Mouse (Mus musculus) embryonic facial prominence, embryonic 15.5 days (tissue): ENCODE measurements around the gene Lin52. TPM values are rescaled to one million over a fixed set of nuclear protein-coding genes. Genes with fewer than 3 reads are reported as not detected.

Source experiments
- ATAC-seq: fragments of 200-750 bp; cut with Nextera tagmentation; 2 replicates; pipeline ENCODE4 v1.8.0; 2017; ENCODE audit warnings: low read depth, moderate TSS enrichment; ENCODE audit not compliant: insufficient number of reproducible peaks, low FRiP score, low TSS enrichment
- H3K27ac ChIP-seq: fragments of 300-500 bp; sonication (generic); replicated peaks from 2 replicates; pipeline ENCODE4 v1.5.1; 2015; ENCODE audit warnings: mild to moderate bottlenecking, inconsistent platforms
- H3K27me3 ChIP-seq: fragments of 300-500 bp; sonication (generic); 2 replicates; pipeline ENCODE4 v1.6.1; 2015; ENCODE audit warnings: inconsistent platforms
- H3K36me3 ChIP-seq: fragments of 300-500 bp; sonication (generic); 2 replicates; pipeline ENCODE4 v1.6.1; 2015; ENCODE audit warnings: mild to moderate bottlenecking, inconsistent platforms
- H3K4me1 ChIP-seq: fragments of 300-500 bp; sonication (generic); 2 replicates; pipeline ENCODE4 v1.6.1; 2015; ENCODE audit warnings: inconsistent platforms
- H3K4me2 ChIP-seq: fragments of 300-500 bp; sonication (generic); replicated peaks from 2 replicates; pipeline ENCODE4 v1.6.1; 2015; ENCODE audit warnings: mild to moderate bottlenecking, inconsistent platforms
- H3K4me3 ChIP-seq: fragments of 300-500 bp; sonication (generic); replicated peaks from 2 replicates; pipeline ENCODE4 v1.5.1; 2015; ENCODE audit warnings: mild to moderate bottlenecking, inconsistent platforms
- H3K9ac ChIP-seq: fragments of 300-500 bp; sonication (generic); 2 replicates; pipeline ENCODE4 v1.6.1; 2015; ENCODE audit warnings: inconsistent platforms
- H3K9me3 ChIP-seq: fragments of 300-500 bp; sonication (generic); replicated peaks from 2 replicates; pipeline ENCODE4 v1.6.1; 2016; ENCODE audit warnings: inconsistent platforms
- WGBS: fragments of 180-500 bp; shearing (Covaris S2); methylation state at CpG from one replicate; pipeline ENCODE4 v1.1.7; 2015; 5-methylcytosine and 5-hydroxymethylcytosine counted together
- polyA plus RNA-seq: library from polyadenylated mRNA; unstranded; fragments of >200 nt; fragmentation: Nextera tagmentation; extraction: Ambion mirVana; gene quantifications from 2 replicates; pipeline ENCODE4 v1.2.1, GENCODE M21; 2015

The Lin52 gene
- 19.6 and 21.1 TPM in 2 replicates for polyA plus RNA-seq

DNA sequence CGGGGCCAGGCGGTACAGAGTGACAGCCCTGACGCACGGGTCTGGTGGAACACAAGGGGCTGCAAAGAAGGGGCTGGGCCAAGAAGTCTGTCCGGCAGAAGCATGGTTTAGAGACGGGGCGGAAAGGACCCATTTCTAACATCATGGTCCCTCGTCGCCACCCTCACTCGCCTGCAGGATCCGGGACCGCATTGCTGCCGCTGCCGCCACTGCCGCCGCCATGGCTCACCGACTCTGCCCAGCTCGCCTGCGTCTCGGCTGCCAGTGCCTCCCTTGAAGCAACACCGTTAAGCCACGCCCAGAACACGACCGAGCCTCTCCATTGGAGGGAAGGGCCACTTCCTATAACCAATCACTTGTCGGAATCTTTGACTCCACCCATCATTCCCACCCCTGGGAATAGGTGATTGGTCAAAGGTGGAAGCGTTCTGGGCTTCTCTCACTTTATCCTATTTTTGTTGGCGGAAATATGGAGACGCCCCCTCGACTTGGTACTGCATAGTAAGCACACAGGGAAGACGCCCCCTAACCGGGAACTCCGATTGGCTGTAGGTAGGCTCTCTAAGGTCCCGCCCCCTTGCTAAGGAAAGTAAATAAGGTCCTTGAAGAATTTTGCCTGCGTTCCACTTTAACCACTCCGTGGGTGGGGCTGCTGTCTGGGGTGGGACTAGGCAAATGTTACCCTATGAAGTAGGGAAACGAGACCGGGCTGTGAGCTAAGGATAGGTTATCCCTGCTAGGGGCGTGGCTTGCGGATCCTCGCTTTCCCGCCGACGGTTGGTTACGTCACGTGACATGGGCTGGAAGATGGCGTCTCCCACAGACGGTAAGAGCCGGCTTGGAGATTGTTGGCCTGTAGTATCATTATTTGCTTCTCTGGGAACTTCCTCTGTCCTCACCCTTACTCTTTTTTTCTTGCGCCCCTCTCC is at the start of gene Lin52, which contains the start of gene Aldh6a1:
Gene Lin52, plus strand, starts transcription at position 705 of the 929 bp plus-strand sequence.
Gene Aldh6a1, minus strand, starts transcription at position 287 of the 929 bp plus-strand sequence.
- Histone ChIP-seq H3K27ac (peak within 1 kb of the TSS; percentile 74), H3K27me3 (no peaks in the 10 kb centered on the region), H3K4me2 (peak within 1 kb of the TSS; percentile 93), H3K9me3 (no peaks in the 10 kb centered on the region), H3K9ac (peak within 1 kb of the TSS; percentile 58), H3K4me3 (peak within 1 kb of the TSS; percentile 79), H3K36me3 (no peaks in the 10 kb centered on the region), H3K4me1 (peaks cover 14% of the 10 kb centered on the region)
- under 1% methylated on average over 49 of the region's 49 CpGs for WGBS
- peak; percentile 99 for ATAC-seq

DNA sequence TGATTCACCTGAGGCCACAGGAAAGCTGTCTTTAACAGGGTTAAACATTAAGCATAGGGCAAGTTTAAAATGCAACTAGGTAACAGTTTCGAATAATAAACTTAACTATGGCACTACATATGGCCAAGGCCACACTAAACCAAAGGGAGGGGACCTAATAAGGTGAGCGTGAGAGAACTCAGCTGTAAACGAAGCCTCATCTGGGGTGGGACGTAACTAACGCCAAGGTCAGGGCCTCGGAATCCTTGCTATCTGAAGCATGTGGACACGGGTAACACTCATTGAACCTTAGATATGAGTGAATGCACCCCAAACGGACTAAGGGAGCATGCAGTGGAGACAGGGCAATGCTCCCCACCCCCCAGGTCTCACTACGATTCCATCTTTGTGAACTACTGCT is 48.3 kb upstream of the Lin52 start:
- Histone ChIP-seq H3K9ac (no peak overlapping the region), H3K36me3 (no peaks in the 10 kb centered on the region), H3K9me3 (no peaks in the 10 kb centered on the region), H3K4me1 (peaks cover 4% of the 10 kb centered on the region), H3K27me3 (no peaks in the 10 kb centered on the region), H3K4me2 (no peak overlapping the region), H3K27ac (no peak overlapping the region), H3K4me3 (no peak overlapping the region)
- no peak for ATAC-seq
- 75% methylated on average over 9 of the region's 9 CpGs for WGBS

DNA sequence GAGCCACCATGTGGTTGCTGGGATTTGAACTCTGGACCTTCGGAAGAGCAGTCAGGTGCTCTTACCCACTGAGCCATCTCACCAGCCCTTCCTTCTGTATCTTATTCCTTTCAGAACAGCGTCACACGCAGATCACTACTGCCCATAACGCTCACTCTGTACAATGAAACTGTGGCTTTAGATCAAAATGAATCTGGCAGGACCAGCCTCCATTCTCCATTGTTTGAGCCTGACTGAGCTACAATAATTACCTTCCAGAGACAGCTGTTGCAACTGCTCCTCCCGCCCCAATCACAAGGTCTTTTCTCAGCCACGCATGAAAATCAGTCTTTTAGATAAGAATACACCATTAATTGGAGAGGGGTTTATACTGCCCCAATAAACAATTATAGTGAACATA is 46.7 kb upstream of the Lin52 start:
- 86% methylated on average over 6 of the region's 6 CpGs for WGBS
- ATAC-seq: no peak
- H3K4me1 ChIP-seq: peaks cover 10% of the 10 kb centered on the region

DNA sequence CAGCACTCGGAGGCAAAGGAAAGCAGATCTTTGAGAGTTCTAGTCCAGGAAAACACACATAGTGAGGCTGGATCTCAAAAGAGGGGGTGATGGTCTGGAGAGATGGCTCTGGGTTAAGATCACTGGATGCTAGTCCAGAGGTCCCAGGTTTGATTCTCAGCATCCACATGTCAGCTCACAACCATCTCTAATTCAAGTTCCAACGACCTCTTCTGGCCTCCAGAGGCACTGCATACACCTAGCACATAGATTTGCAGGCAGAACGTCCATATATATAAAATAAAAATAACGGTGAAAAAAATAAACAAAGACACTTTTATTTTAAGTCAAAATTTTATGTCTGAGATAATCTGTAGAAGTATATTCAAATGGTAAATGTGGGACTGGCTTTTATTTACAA is 44.0 kb upstream of the Lin52 start:
- Histone ChIP-seq H3K4me2 (no peak overlapping the region), H3K36me3 (no peaks in the 10 kb centered on the region), H3K9ac (no peak overlapping the region), H3K27me3 (no peaks in the 10 kb centered on the region), H3K4me3 (no peak overlapping the region), H3K27ac (no peak overlapping the region), H3K9me3 (no peaks in the 10 kb centered on the region), H3K4me1 (peaks cover 11% of the 10 kb centered on the region)
- WGBS: 58% methylated on average over 4 of the region's 4 CpGs
- no peak for ATAC-seq

More for the DNA sequence above, 46.7 kb upstream of the Lin52 start:
- no peak overlapping the region for H3K4me3 ChIP-seq
- H3K9ac ChIP-seq: no peak overlapping the region
- H3K4me2 ChIP-seq: no peak overlapping the region
- no peaks in the 10 kb centered on the region for H3K36me3 ChIP-seq
- H3K27me3 ChIP-seq: no peaks in the 10 kb centered on the region
- H3K9me3 ChIP-seq: no peaks in the 10 kb centered on the region
- no peak overlapping the region for H3K27ac ChIP-seq

DNA sequence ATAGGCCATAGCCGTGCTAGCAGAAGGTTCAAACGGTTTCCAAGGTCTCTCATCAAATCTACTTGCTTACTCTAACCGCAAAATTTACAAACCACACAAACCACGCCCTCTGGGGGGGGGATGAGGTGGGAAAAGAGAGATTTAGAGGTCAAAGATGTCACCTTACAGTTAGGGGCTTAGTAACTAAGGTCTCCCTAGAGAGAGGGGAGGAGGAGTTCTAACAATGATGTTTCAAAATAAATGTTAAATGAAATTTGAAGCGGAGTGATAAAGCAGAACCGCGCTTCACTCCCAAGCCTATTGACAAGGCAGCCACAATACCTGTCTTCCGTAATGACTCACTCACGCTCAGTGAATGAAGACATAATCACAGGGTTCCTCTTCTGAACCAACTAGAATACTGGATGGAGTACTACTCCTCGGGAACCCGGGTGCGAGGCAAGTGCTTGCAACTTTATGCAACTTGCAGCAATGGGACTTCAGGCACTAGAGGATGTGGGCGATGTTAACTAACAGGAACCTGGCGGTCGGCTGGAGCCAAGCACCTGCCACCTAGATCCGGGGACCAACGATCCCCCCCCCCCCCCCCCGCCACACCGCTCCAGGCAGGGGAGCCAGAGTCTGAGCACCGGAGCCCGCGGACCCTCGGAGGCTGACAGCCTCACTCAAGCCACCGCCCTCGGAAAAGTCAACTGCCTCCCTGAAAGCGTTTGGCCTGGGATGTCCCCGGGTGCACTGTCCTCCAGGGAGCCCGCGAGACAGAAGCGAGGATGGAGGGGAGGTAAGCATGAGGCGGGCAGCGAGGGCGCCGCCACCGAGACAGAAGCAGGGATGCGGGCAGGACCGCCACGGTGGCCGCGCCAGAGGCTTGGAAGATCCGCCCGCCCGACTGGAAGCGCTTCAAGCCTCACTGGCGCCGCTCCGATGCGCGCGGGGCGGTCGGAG is 43.1 kb upstream of the Lin52 start:
- H3K4me1 ChIP-seq: peaks cover 11% of the 10 kb centered on the region
- under 1% methylated on average over 50 of the region's 52 CpGs for WGBS
- no peaks in the 10 kb centered on the region for H3K9me3 ChIP-seq
- H3K36me3 ChIP-seq: no peaks in the 10 kb centered on the region
- H3K27ac ChIP-seq: peak overlapping the region; percentile 83
- ATAC-seq: peak; percentile 69
- H3K4me3 ChIP-seq: peak overlapping the region; percentile 78
- no peaks in the 10 kb centered on the region for H3K27me3 ChIP-seq
- H3K9ac ChIP-seq: peak overlapping the region; percentile 71
- peak overlapping the region; percentile 92 for H3K4me2 ChIP-seq

DNA sequence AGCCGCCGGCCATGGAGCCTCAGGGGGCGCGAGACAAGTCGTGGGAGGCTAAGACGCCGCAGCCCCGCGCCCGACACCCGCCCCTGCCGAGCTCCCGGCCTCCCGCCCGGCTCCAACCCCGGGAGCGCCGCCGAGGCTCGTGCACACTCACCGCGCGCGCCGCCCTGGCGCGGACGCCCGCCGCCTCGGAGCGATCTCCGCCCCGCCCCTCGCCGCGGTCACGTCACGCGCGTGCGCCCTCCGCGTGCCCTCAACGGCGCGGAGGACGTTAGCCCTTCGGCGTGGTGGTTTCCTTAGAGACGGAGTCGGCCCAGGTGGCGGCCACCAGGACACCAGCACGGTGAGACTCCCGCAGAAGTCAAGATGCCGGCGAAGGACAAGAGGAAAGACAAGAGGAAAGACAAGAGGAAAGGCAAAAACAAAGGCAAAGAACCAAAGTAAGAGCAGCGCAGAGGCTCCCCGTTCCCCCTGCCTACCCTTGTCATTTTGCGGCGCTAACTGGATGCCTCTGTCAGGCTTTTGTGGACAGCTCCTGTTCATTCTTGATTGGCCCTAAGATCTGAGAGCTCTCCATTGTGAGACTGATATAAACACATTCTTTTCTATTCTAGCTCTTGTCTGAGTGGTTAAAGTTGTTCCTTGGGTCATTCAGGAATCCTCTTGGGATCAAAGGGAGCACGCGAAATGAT is 42.3 kb upstream of the Lin52 start, which contains the start of the genes Entpd5 and Bbof1:
Gene Entpd5, minus strand, starts transcription at position 211 of the 689 bp plus-strand sequence.
Gene Bbof1, plus strand, starts transcription at position 253 of the 689 bp plus-strand sequence.
- H3K36me3 ChIP-seq: no peaks in the 10 kb centered on the region
- no peaks in the 10 kb centered on the region for H3K27me3 ChIP-seq
- no peaks in the 10 kb centered on the region for H3K9me3 ChIP-seq
- 1% methylated on average over 53 of the region's 63 CpGs for WGBS
- H3K27ac ChIP-seq: peak within 1 kb of the TSS; percentile 83
- peak within 1 kb of the TSS; percentile 71 for H3K9ac ChIP-seq
- peak within 1 kb of the TSS; percentile 78 for H3K4me3 ChIP-seq
- H3K4me1 ChIP-seq: peaks cover 11% of the 10 kb centered on the region
- ATAC-seq: peak; percentile 93
- peak within 1 kb of the TSS; percentile 92 for H3K4me2 ChIP-seq

DNA sequence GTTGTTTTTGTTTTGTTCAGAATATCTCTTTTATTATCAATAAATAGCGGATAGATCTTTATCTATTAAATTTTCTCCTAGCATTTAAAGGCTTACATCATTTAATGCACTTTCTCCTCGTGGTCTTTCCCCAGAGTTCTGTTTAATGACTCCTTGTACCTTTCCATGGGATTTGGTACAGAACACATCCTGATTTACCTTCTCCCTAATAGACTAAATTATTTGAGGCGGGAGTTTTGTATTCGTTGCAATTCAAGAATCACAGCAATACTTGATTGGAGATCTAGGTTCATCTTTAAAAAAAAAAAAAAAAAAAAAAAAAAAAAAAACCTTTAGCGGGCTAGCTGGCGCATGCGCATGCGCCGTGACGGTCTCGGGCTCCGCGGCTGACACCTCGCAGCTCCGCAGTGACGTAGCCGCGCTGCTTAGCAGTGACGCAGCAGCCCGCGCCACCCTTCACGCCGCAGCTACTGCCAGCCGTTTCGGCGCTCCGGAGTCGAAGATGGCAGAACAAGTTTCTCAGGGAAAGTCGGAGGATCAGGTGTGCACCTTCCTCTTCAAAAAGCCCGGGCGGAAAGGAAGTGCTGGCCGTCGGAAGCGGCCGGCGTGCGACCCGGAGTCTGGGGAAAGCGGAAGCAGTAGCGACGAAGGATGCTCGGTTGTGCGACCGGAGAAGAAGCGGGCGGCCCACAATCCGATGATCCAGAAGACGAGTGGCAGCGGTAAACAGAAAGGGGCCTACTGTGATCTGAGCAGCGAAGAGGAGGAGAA is 34.2 kb upstream of the Lin52 start, which contains the start of gene Rnf113a2:
Gene Rnf113a2, plus strand, starts transcription at position 363 of the 771 bp plus-strand sequence.
- peak; percentile 84 for ATAC-seq
- 3% methylated on average over 50 of the region's 50 CpGs for WGBS

DNA sequence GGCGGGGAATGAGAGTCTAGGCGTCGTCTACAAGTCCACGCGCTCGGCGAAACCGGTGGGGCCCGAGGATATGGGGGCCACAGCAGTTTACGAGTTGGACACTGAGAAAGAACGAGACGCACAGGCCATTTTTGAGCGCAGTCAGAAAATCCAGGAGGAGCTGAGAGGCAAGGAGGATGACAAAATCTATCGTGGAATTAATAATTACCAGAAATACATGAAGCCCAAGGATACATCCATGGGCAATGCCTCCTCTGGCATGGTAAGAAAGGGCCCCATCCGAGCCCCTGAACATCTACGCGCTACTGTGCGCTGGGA is 33.7 kb upstream of the Lin52 start:
- H3K27ac ChIP-seq: peak overlapping the region; percentile 71; the same call in 1 of the 2 replicates

More for the DNA sequence above, 34.2 kb upstream of the Lin52 start, which contains the start of gene Rnf113a2:
- H3K4me1 ChIP-seq: 0 out of 2 replicates have a peak, but pooled peaks cover 7% of the 10 kb centered on the region
- no peaks in the 10 kb centered on the region for H3K27me3 ChIP-seq
- H3K9me3 ChIP-seq: no peaks in the 10 kb centered on the region
- H3K36me3 ChIP-seq: no peaks in the 10 kb centered on the region
- peak within 1 kb of the TSS; percentile 81 for H3K4me2 ChIP-seq
- peak within 1 kb of the TSS; percentile 71; the same call in 1 of the 2 replicates for H3K27ac ChIP-seq
- peak within 1 kb of the TSS; percentile 60 for H3K4me3 ChIP-seq
- peak within 1 kb of the TSS; percentile 60 for H3K9ac ChIP-seq

DNA sequence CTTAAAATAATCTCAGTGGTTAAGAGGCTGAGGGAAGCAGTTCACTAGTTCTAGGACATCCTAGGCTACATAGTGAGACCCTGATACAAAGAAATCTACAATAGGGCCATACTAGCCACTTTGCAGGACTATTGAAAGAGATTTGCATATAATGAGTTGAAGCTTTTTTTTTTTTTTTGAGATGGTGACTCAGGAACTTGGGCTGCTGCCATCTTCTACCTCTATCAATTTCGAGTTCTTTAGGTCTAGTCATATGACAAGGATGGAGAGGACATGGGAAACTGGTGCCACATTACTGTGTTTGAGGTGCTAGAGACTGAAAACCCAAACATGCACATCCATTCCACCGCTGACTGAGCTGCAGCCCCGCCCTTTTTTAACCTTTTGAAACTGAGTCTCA is 27.2 kb upstream of the Lin52 start:
- Histone ChIP-seq H3K4me3 (no peak overlapping the region), H3K36me3 (no peaks in the 10 kb centered on the region), H3K4me2 (no peak overlapping the region), H3K9ac (no peak overlapping the region), H3K27me3 (no peaks in the 10 kb centered on the region), H3K27ac (no peak overlapping the region), H3K4me1 (no peaks in the 10 kb centered on the region), H3K9me3 (no peaks in the 10 kb centered on the region)
- 56% methylated on average over 3 of the region's 3 CpGs for WGBS
- ATAC-seq: no peak

More for the DNA sequence above, 33.7 kb upstream of the Lin52 start:
- ATAC-seq: 0 out of 2 replicates have a peak, but pooled peaks have one; percentile 15
- Histone ChIP-seq H3K9ac (peak overlapping the region; percentile 60), H3K4me1 (0 out of 2 replicates have a peak, but pooled peaks cover 7% of the 10 kb centered on the region), H3K4me2 (peak overlapping the region; percentile 81), H3K36me3 (no peaks in the 10 kb centered on the region), H3K4me3 (peak overlapping the region; percentile 60), H3K27me3 (no peaks in the 10 kb centered on the region), H3K9me3 (no peaks in the 10 kb centered on the region)
- WGBS: 33% methylated on average over 18 of the region's 18 CpGs

DNA sequence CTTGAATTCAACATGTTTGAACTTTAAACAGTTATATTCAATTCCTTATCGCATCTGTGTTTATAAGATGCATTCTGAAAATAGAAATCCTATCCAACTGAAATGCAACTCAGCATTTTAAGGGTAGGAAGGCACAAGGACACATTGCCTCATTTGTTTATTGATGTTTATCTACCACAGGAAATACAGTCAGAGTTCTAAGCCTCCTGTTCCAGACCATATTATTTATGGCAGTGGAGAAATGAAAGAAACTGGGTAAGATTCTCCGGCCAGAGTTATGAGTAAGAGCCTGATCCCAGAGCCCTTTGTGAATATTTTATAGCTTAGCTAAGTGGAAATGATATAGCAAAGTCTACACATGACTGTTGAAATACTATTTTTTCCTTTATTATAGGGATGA is 21.4 kb upstream of the Lin52 start:
- H3K4me1 ChIP-seq: no peaks in the 10 kb centered on the region
- no peak overlapping the region for H3K4me2 ChIP-seq
- no peak overlapping the region for H3K9ac ChIP-seq
- WGBS: 84% methylated on average over 2 of the region's 2 CpGs
- H3K36me3 ChIP-seq: peaks cover 7% of the 10 kb centered on the region
- no peak for ATAC-seq
- H3K9me3 ChIP-seq: no peaks in the 10 kb centered on the region
- no peak overlapping the region for H3K4me3 ChIP-seq
- no peak overlapping the region for H3K27ac ChIP-seq
- no peaks in the 10 kb centered on the region for H3K27me3 ChIP-seq
